Mouse (Mus musculus) cerebellum, adult 2 months (tissue): ENCODE data around the gene H2afy2.

Experiments
- CTCF ChIP-seq: fragments of 200-500 bp; IDR thresholded peaks from 2 replicates; pipeline ENCODE4 v1.5.1; 2011; ENCODE audit warnings: low read depth, mild to moderate bottlenecking, control low read depth, low read length, moderate library complexity, borderline replicate concordance; ENCODE audit not compliant: insufficient read depth
- POLR2A ChIP-seq: fragments of 200-500 bp; IDR thresholded peaks from 2 replicates; pipeline ENCODE4 v1.6.1; 2011; ENCODE audit warnings: low read length, control low read depth, borderline replicate concordance; ENCODE audit not compliant: insufficient read depth

- peak; percentile 58 for TF ChIP-seq CTCF
- TF ChIP-seq POLR2A = 0 out of 2 replicates have a peak, but pooled peaks have one; percentile 20
These were observed 942 bp downstream of the H2afy2 start for GRCm38 (mm10) chr10:61782799-61783611.
